Mouse (Mus musculus): ENCODE results near the gene Rab3il1. TPM values are rescaled to one million over a fixed set of nuclear protein-coding genes. Genes with fewer than 3 reads are reported as not detected.

Gene Rab3il1
- polyA plus RNA-seq, 1 experiment, result 4.5 TPM

DNA sequence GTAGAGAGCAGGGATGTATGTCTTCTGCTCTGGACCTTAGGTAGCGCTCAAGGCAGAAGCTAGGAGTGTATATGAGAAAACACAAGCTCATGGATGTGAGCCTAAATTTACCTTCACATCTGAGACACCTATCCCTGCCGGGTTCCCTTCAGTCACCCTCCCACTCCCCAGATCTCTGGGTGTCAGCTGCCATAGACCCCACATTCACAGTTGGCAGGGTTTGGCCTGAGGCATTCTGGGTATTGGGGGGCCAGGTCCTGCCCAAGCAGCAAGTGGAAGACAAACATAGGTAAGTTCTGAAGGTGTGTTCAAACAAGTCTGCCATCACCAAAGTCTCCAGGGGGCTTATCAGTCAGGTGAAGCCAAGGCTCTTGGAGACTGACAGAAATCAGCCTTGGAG, 60.2 kb downstream of the Rab3il1 start:
- H3K36me3 ChIP-seq (ENCODE audit: control insufficient read depth, insufficient read depth), result peaks cover 64% of the 10 kb centered on the region

DNA sequence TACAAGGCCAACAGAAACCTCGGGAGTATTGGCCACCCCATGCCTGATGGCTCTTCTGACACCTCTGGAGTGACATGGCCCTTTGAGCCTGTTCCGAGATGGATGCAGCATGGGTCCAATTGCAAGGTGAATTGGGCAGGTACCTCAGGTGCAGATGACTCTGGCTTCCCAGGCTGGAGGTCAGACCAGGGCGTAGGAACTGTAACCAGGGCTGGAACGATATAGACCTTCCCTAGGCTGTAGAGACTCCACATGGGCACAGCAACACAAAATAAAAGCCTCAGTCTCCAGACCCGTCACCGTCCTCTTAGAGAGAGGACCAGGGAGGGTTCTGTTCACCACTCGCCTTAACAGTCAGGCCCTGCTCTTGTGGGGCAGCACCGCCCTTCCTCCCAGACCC, 60.8 kb downstream of the Rab3il1 start:
- no peak overlapping the region for H3ac ChIP-seq (ENCODE audit: control insufficient read depth, insufficient read length, low read depth)
- H3K27me3 ChIP-seq (ENCODE audit: control insufficient read depth, insufficient read depth, insufficient read length), result no peaks in the 10 kb centered on the region
- TF ChIP-seq USF1 (IDR thresholded peaks at IDR 0.05; ENCODE audit: low read depth) (no peak), FOSL1 (IDR thresholded peaks at IDR 0.05; ENCODE audit: insufficient read depth, low read length, poor library complexity, severe bottlenecking) (no peak), MAX (IDR thresholded peaks at IDR 0.05) (no peak), MYOG (IDR thresholded peaks at IDR 0.05; ENCODE audit: control insufficient read depth, extremely low read depth, insufficient read length) (no peak), MYOD1 (IDR thresholded peaks at IDR 0.05; ENCODE audit: control insufficient read depth, insufficient read length, low read depth) (no peak), CTCF (IDR thresholded peaks at IDR 0.05; ENCODE audit: control insufficient read depth, insufficient read depth, insufficient read length) (no peak), CEBPB (IDR thresholded peaks at IDR 0.05; ENCODE audit: low read depth) (no peak)
- H3K4me3 ChIP-seq (ENCODE audit: insufficient read depth, poor library complexity, severe bottlenecking), result no peak overlapping the region
- no peaks in the 10 kb centered on the region for H3K79me2 ChIP-seq (ENCODE audit: control insufficient read depth, insufficient read depth)
- H3K36me3 ChIP-seq (ENCODE audit: control insufficient read depth, insufficient read depth), result peaks cover 64% of the 10 kb centered on the region
- no peaks in the 10 kb centered on the region for H3K79me3 ChIP-seq (ENCODE audit: low read depth)

More for the DNA sequence above, 60.2 kb downstream of the Rab3il1 start:
- H3K79me2 ChIP-seq (ENCODE audit: control insufficient read depth, insufficient read depth), result no peaks in the 10 kb centered on the region
- no peak overlapping the region for H3K4me3 ChIP-seq (ENCODE audit: insufficient read depth, poor library complexity, severe bottlenecking)
- no peaks in the 10 kb centered on the region for H3K27me3 ChIP-seq (ENCODE audit: control insufficient read depth, insufficient read depth, insufficient read length)
- H3ac ChIP-seq (ENCODE audit: control insufficient read depth, insufficient read length, low read depth), result no peak overlapping the region
- TF ChIP-seq MYOD1 (IDR thresholded peaks at IDR 0.05; ENCODE audit: control insufficient read depth, insufficient read length, low read depth) (no peak), MAX (IDR thresholded peaks at IDR 0.05) (no peak), USF1 (IDR thresholded peaks at IDR 0.05; ENCODE audit: low read depth) (no peak), CTCF (IDR thresholded peaks at IDR 0.05; ENCODE audit: control insufficient read depth, insufficient read depth, insufficient read length) (no peak), CEBPB (IDR thresholded peaks at IDR 0.05; ENCODE audit: low read depth) (no peak)
- no peaks in the 10 kb centered on the region for H3K79me3 ChIP-seq (ENCODE audit: low read depth)

DNA sequence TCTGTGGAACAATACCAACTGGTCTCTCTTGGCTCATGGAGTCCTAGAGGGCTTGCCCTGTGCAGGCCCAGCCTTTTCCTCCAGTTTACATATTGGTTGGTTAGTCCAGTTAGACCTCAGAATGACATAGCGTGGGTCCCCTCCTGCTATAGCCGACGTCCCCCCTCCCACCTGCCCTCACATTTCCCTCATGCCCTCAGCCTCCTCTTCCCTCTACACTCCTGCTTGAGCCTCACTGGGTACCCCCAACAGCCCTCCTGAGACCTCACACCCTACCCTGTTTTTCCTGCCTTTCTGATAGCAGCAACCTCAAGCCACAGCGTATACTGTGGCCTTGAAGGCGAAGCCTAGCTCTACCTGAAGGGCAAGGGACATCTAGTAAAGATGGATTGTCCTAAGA, 61.4 kb downstream of the Rab3il1 start:
- Histone ChIP-seq H3K79me2 (ENCODE audit: control insufficient read depth, insufficient read depth) (no peaks in the 10 kb centered on the region), H3K27me3 (ENCODE audit: control insufficient read depth, insufficient read depth, insufficient read length) (no peaks in the 10 kb centered on the region), H3K36me3 (ENCODE audit: control insufficient read depth, insufficient read depth) (peaks cover 65% of the 10 kb centered on the region), H3K79me3 (ENCODE audit: low read depth) (no peaks in the 10 kb centered on the region), H3ac (ENCODE audit: control insufficient read depth, insufficient read length, low read depth) (no peak overlapping the region), H3K4me3 (ENCODE audit: insufficient read depth, poor library complexity, severe bottlenecking) (no peak overlapping the region)
- TF ChIP-seq USF1 (IDR thresholded peaks at IDR 0.05; ENCODE audit: low read depth) (no peak), CTCF (IDR thresholded peaks at IDR 0.05; ENCODE audit: control insufficient read depth, insufficient read depth, insufficient read length) (no peak), CEBPB (IDR thresholded peaks at IDR 0.05; ENCODE audit: low read depth) (no peak), MYOG (IDR thresholded peaks at IDR 0.05; ENCODE audit: control insufficient read depth, extremely low read depth, insufficient read length) (no peak), FOSL1 (IDR thresholded peaks at IDR 0.05; ENCODE audit: insufficient read depth, low read length, poor library complexity, severe bottlenecking) (no peak), MYOD1 (IDR thresholded peaks at IDR 0.05; ENCODE audit: control insufficient read depth, insufficient read length, low read depth) (no peak), MAX (IDR thresholded peaks at IDR 0.05) (no peak)

DNA sequence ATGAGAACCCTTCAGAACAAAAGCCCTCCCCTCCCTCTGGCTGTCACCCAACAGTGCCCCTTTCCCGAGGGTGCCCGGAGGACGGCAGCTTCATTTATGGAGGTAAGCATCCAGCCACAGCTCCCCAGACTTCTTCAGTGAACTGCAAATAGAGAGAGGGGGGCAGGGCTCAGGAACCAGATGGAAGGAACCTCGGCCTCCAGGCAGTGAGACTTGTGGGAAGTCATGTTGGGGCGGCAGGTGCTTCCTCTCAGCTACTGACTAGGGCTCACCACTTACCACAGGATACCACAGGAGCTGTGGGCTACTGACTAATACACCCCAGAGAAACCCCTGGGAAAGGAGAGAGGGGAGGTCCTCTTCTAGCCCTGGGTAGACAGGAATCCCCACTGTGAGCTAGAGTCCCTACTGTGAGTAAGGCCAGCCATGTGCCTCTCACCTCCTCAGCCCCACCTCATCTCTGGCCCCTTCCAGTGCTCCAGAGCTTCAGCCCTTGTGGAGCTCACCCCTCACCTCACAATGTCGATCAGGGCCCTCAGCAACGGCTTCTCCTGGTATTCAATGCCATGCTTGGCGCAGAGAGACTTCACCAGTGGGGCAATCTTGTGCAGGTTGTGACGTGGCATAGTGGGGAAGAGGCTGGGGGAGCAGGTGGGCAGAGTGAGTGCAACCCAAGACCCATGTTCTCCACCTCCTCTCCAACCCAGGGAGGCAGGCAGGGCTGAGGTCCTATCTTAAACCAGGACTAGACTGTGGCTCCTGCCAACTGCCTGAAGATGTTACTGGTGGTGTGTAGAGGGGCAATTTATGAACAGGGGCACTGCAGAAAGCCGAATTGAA, 62.9 kb downstream of the Rab3il1 start:
- Histone ChIP-seq H3K36me3 (ENCODE audit: control insufficient read depth, insufficient read depth) (peaks cover 63% of the 10 kb centered on the region), H3K4me3 (ENCODE audit: insufficient read depth, poor library complexity, severe bottlenecking) (no peak overlapping the region), H3K27me3 (ENCODE audit: control insufficient read depth, insufficient read depth, insufficient read length) (no peaks in the 10 kb centered on the region), H3K79me3 (ENCODE audit: low read depth) (no peaks in the 10 kb centered on the region), H3ac (ENCODE audit: control insufficient read depth, insufficient read length, low read depth) (no peak overlapping the region), H3K79me2 (ENCODE audit: control insufficient read depth, insufficient read depth) (no peaks in the 10 kb centered on the region)
- TF ChIP-seq CEBPB (IDR thresholded peaks at IDR 0.05; ENCODE audit: low read depth) (no peak), MAX (IDR thresholded peaks at IDR 0.05) (no peak), MYOG (IDR thresholded peaks at IDR 0.05; ENCODE audit: control insufficient read depth, extremely low read depth, insufficient read length) (no peak), FOSL1 (IDR thresholded peaks at IDR 0.05; ENCODE audit: insufficient read depth, low read length, poor library complexity, severe bottlenecking) (no peak), CTCF (IDR thresholded peaks at IDR 0.05; ENCODE audit: control insufficient read depth, insufficient read depth, insufficient read length) (no peak), MYOD1 (IDR thresholded peaks at IDR 0.05; ENCODE audit: control insufficient read depth, insufficient read length, low read depth) (no peak), USF1 (IDR thresholded peaks at IDR 0.05; ENCODE audit: low read depth) (no peak)

DNA sequence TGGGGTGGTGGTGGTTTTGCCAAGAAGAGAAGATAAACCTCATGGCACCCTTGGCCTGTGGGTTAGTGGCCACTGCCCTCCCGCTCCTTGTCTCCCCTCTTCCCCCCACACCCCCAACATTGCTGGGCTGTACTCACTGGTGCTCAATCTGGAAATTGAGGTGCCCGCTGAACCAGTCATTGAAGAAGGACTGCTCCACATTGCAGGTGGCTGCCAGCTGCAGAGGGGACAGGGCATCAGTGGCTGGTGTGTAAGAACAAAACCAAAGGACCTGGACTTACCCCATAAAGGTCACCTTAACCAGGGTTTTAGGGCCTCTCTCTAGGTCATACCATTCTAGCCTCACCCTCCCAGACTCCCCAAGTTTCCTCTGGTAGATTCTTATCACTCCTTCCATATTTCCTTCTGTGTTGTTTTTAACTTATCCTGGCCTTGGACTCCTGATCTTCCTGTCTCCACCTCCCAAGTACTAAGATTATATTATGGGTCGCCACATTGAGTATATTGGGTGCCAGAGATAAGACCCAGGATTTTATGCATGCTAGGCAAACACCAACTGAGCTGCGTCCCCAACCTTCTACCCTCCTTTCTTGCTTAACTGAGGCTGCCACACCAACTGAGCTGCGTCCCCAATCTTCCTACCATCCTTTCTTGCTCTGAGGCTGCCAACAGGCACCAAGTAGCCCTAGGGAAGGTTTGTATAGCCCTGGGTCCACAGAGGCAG, 64.2 kb downstream of the Rab3il1 start:
- H3K36me3 ChIP-seq (ENCODE audit: control insufficient read depth, insufficient read depth), result peaks cover 63% of the 10 kb centered on the region
- H3K79me2 ChIP-seq (ENCODE audit: control insufficient read depth, insufficient read depth), result no peaks in the 10 kb centered on the region
- TF ChIP-seq MYOG (IDR thresholded peaks at IDR 0.05; ENCODE audit: control insufficient read depth, extremely low read depth, insufficient read length) (no peak), USF1 (IDR thresholded peaks at IDR 0.05; ENCODE audit: low read depth) (no peak), MYOD1 (IDR thresholded peaks at IDR 0.05; ENCODE audit: control insufficient read depth, insufficient read length, low read depth) (no peak), FOSL1 (IDR thresholded peaks at IDR 0.05; ENCODE audit: insufficient read depth, low read length, poor library complexity, severe bottlenecking) (no peak), CEBPB (IDR thresholded peaks at IDR 0.05; ENCODE audit: low read depth) (no peak), CTCF (IDR thresholded peaks at IDR 0.05; ENCODE audit: control insufficient read depth, insufficient read depth, insufficient read length) (no peak), MAX (IDR thresholded peaks at IDR 0.05) (no peak)
- no peak overlapping the region for H3K4me3 ChIP-seq (ENCODE audit: insufficient read depth, poor library complexity, severe bottlenecking)
- H3ac ChIP-seq (ENCODE audit: control insufficient read depth, insufficient read length, low read depth), result no peak overlapping the region
- no peaks in the 10 kb centered on the region for H3K79me3 ChIP-seq (ENCODE audit: low read depth)
- no peaks in the 10 kb centered on the region for H3K27me3 ChIP-seq (ENCODE audit: control insufficient read depth, insufficient read depth, insufficient read length)

All from C2C12 (cell line).